Mouse (Mus musculus) bone marrow macrophage, adult 2 months (primary cell): ENCODE results near the gene Egfl6.

Experiments used
- CTCF ChIP-seq: IDR thresholded peaks from 2 replicates; pipeline ENCODE4 v1.5.1; 2012; ENCODE audit warnings: low read depth, mild to moderate bottlenecking, low read length, moderate library complexity
- POLR2A ChIP-seq: IDR thresholded peaks from 2 replicates; pipeline ENCODE4 v1.6.1; 2012; ENCODE audit warnings: mild to moderate bottlenecking, low read depth, low read length, borderline replicate concordance

GRCm38 (mm10) chrX:166531671-166532070 lies 53.8 kb downstream of the Egfl6 start:
- TF ChIP-seq CTCF (no peak), POLR2A (no peak)
